Mouse (Mus musculus) 3134 (cell line): ENCODE results near the gene Rhobtb3.
"Not testable (repeated sequence)": the region's sequence is repeated elsewhere in the genome, so short reads cannot be mapped to it uniquely, and the experiment has no call there.

Source experiments
- DNase-seq: peaks from one replicate; pipeline ENCODE4 v3.0.0-alpha.2; 2011; ENCODE audit warnings: low spot score; ENCODE audit not compliant: insufficient read length; ENCODE audit errors: extremely low read depth

The Rhobtb3 gene

GRCm38 (mm10) chr13:75930023-75930422 is 13.7 kb downstream of the Rhobtb3 start:
- no peak for DNase-seq

GRCm38 (mm10) chr13:75929071-75929470 is 14.7 kb downstream of the Rhobtb3 start:
- DNase-seq: not testable (repeated sequence)

- no peak for DNase-seq
Observed at GRCm38 (mm10) chr13:75927951-75928350, 15.8 kb downstream of the Rhobtb3 start.

GRCm38 (mm10) chr13:75914151-75914550 is 29.6 kb downstream of the Rhobtb3 start:
- no peak for DNase-seq

GRCm38 (mm10) chr13:75908187-75908586 is 35.5 kb downstream of the Rhobtb3 start:
- no peak for DNase-seq

- no peak for DNase-seq
Observed at GRCm38 (mm10) chr13:75907133-75907532, 36.6 kb downstream of the Rhobtb3 start.

GRCm38 (mm10) chr13:75904660-75905059 is 39.1 kb downstream of the Rhobtb3 start:
- no peak for DNase-seq

- not testable (repeated sequence) for DNase-seq
Observed at GRCm38 (mm10) chr13:75900928-75901327, 42.8 kb downstream of the Rhobtb3 start.

- no peak for DNase-seq
Observed at GRCm38 (mm10) chr13:75892876-75893275, 50.8 kb downstream of the Rhobtb3 start.

GRCm38 (mm10) chr13:75892291-75892690 is 51.4 kb downstream of the Rhobtb3 start:
- no peak for DNase-seq

- no peak for DNase-seq
Observed at GRCm38 (mm10) chr13:75891868-75892267, 51.9 kb downstream of the Rhobtb3 start.

GRCm38 (mm10) chr13:75883792-75884191 is 59.9 kb downstream of the Rhobtb3 start:
- DNase-seq: no peak

GRCm38 (mm10) chr13:75880501-75880900 is 63.2 kb downstream of the Rhobtb3 start:
- no peak for DNase-seq

GRCm38 (mm10) chr13:75879756-75880155 is 64.0 kb downstream of the Rhobtb3 start:
- DNase-seq: no peak

GRCm38 (mm10) chr13:75877907-75878306 is 65.8 kb downstream of the Rhobtb3 start:
- DNase-seq: no peak

GRCm38 (mm10) chr13:75876592-75876991 is 67.1 kb downstream of the Rhobtb3 start:
- DNase-seq: no peak

GRCm38 (mm10) chr13:75876188-75876587 is 67.5 kb downstream of the Rhobtb3 start:
- not testable (repeated sequence) for DNase-seq

- no peak for DNase-seq
Observed at GRCm38 (mm10) chr13:75874608-75875376, 68.9 kb downstream of the Rhobtb3 start.

- DNase-seq: no peak
Observed at GRCm38 (mm10) chr13:75867876-75868275, 75.8 kb downstream of the Rhobtb3 start.

- DNase-seq: no peak
Observed at GRCm38 (mm10) chr13:75865486-75866184, 78.1 kb downstream of the Rhobtb3 start.

- no peak for DNase-seq
Observed at GRCm38 (mm10) chr13:75859264-75859844, 84.4 kb downstream of the Rhobtb3 start.

- DNase-seq: no peak
Observed at GRCm38 (mm10) chr13:75853118-75853517, 90.6 kb downstream of the Rhobtb3 start.
